Mouse (Mus musculus): ENCODE results near the gene 2200002J24Rik. TPM values are rescaled to one million over a fixed set of nuclear protein-coding genes. Genes with fewer than 3 reads are reported as not detected.

The 2200002J24Rik gene
- polyA plus RNA-seq, 1 experiment: 1.1 TPM

DNA sequence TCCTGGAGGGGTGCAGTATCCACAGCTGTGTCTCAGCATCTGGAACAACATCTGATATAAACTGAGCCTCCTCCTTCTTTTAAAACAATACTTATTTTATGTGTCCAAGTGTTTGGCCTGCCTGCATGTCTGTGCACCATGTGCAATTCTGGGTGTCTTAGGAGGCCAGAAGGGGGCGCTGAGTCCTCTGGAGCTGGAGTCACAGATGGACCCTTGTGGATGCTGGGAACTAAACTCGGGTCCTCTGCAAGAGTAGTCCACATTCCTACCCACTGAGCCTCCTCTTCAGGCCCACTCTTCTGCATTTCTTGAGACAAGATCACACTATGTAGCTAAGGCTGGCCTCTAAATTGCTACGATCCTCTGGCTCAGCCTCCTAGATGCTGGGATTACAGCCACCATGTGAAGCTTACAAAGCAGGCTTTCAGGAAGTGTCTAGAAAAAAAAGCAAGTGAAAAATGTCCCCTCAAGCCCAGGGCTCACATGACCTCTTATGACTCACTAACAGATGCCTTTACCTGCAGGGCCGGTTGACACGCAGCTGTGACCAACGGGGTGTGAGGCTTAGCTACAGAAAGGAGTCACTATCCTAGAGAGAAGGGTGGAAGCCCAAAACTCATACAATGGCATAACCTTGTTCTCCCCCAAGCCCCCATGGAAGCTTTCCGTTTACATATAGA is 48.9 kb downstream of the 2200002J24Rik start:
- Histone ChIP-seq H3K27ac (ENCODE audit: insufficient read depth, low read depth, low read length) (no peak overlapping the region), H3K4me3 (ENCODE audit: low read depth, low read length) (no peak overlapping the region), H3K27me3 (ENCODE audit: control insufficient read depth, insufficient read depth, low read length) (no peaks in the 10 kb centered on the region), H3K4me1 (ENCODE audit: control insufficient read depth, insufficient read depth, insufficient read length, low read length) (peaks cover 2% of the 10 kb centered on the region; the same call in 1 of the 2 replicates), H3K36me3 (ENCODE audit: control insufficient read depth, insufficient read depth, low read length) (no peaks in the 10 kb centered on the region)
- 79% methylated on average over 7 of the region's 7 CpGs for WGBS
- TF ChIP-seq CTCF (IDR thresholded peaks at IDR 0.05; ENCODE audit: extremely low read depth, insufficient read length, insufficient replicate concordance, low read depth, low read length): no peak
- TF ChIP-seq POLR2A (IDR thresholded peaks at IDR 0.05; ENCODE audit: low read depth, low read length): no peak

Other genes with a start within 250 kb of the 2200002J24Rik start
- gene Kirrel2, start 241.2 kb upstream of the 2200002J24Rik start, polyA plus RNA-seq (2012; rRNA removed): 0.18 and 0.27 TPM in 2 replicates
- 0.14 and 7.6 TPM in 2 replicates for gene Nphs1, start 240.6 kb upstream of the 2200002J24Rik start, polyA plus RNA-seq (2012; rRNA removed)
- gene Prodh2, start 205.3 kb upstream of the 2200002J24Rik start, polyA plus RNA-seq (2012; rRNA removed): 0.67 and 19.4 TPM in 2 replicates
- gene Arhgap33, start 163.9 kb upstream of the 2200002J24Rik start, polyA plus RNA-seq (2012; rRNA removed): 8.7 and 12.0 TPM in 2 replicates
- gene Hspb6, start 146.7 kb upstream of the 2200002J24Rik start, polyA plus RNA-seq (2012; rRNA removed): 47.7 and 52.8 TPM in 2 replicates
- gene Proser3, start 146.6 kb upstream of the 2200002J24Rik start, polyA plus RNA-seq (2012; rRNA removed): 3.9 and 5.4 TPM in 2 replicates
- gene Lin37, start 139.1 kb upstream of the 2200002J24Rik start, polyA plus RNA-seq (2012; rRNA removed): 23.7 and 37.9 TPM in 2 replicates
- 26.6 and 46.5 TPM in 2 replicates for gene U2af1l4, start 135.6 kb upstream of the 2200002J24Rik start, polyA plus RNA-seq (2012; rRNA removed)
- 1.2 and 1.6 TPM in 2 replicates for gene Gm49396, start 135.6 kb upstream of the 2200002J24Rik start, polyA plus RNA-seq (2012; rRNA removed)
- 69.3 and 131 TPM in 2 replicates for gene Psenen, start 135.3 kb upstream of the 2200002J24Rik start, polyA plus RNA-seq (2012; rRNA removed)
- gene Igflr1, start 133.5 kb upstream of the 2200002J24Rik start, polyA plus RNA-seq (2012; rRNA removed): 7.3 and 11.4 TPM in 2 replicates
- 21.4 and 38.1 TPM in 2 replicates for gene Kmt2b, start 110.2 kb upstream of the 2200002J24Rik start, polyA plus RNA-seq (2012; rRNA removed)
- gene Zbtb32, start 100.0 kb upstream of the 2200002J24Rik start, polyA plus RNA-seq (2012; rRNA removed): 0.52 and 1.6 TPM in 2 replicates
- 7.6 and 8.2 TPM in 2 replicates for gene Upk1a, start 86.1 kb upstream of the 2200002J24Rik start, polyA plus RNA-seq (2012; rRNA removed)
- 459 and 585 TPM in 2 replicates for gene Cox6b1, start 72.8 kb upstream of the 2200002J24Rik start, polyA plus RNA-seq (2012; rRNA removed)
- gene Etv2, start 63.1 kb upstream of the 2200002J24Rik start, polyA plus RNA-seq (2012; rRNA removed): 0.11 TPM in 1 of 2 replicates, not detected in the other
- gene Rbm42, start 48.6 kb upstream of the 2200002J24Rik start, polyA plus RNA-seq (2012; rRNA removed): 51.5 and 94.9 TPM in 2 replicates
- gene Haus5, start 33.9 kb upstream of the 2200002J24Rik start, polyA plus RNA-seq (2012; rRNA removed): 6.0 and 6.4 TPM in 2 replicates
- gene Pmis2, start 27.3 kb upstream of the 2200002J24Rik start, polyA plus RNA-seq (2012; rRNA removed): not detected in 2 replicates
- 0.37 and 1.2 TPM in 2 replicates for gene Atp4a, start 13.3 kb downstream of the 2200002J24Rik start, polyA plus RNA-seq (2012; rRNA removed)
- gene Tmem147, start 30.6 kb downstream of the 2200002J24Rik start, polyA plus RNA-seq (2012; rRNA removed): 181 and 200 TPM in 2 replicates
- gene Gapdhs, start 44.8 kb downstream of the 2200002J24Rik start, polyA plus RNA-seq (2012; rRNA removed): not detected in 2 replicates
- gene Sbsn, start 52.5 kb downstream of the 2200002J24Rik start, polyA plus RNA-seq (2012; rRNA removed): 0.23 and 0.27 TPM in 2 replicates
- gene Dmkn, start 64.8 kb downstream of the 2200002J24Rik start, polyA plus RNA-seq (2012; rRNA removed): 1.2 and 2.7 TPM in 2 replicates
- not detected in 2 replicates for gene Krtdap, start 89.0 kb downstream of the 2200002J24Rik start, polyA plus RNA-seq (2012; rRNA removed)
- 9.1 and 9.5 TPM in 2 replicates for gene Ffar2, start 124.8 kb downstream of the 2200002J24Rik start, polyA plus RNA-seq (2012; rRNA removed)
- 0.90 and 3.5 TPM in 2 replicates for gene Ffar3, start 157.3 kb downstream of the 2200002J24Rik start, polyA plus RNA-seq (2012; rRNA removed)
- 0.66 and 2.2 TPM in 2 replicates for gene Ffar1, start 162.6 kb downstream of the 2200002J24Rik start, polyA plus RNA-seq (2012; rRNA removed)
- gene Cd22, start 181.4 kb downstream of the 2200002J24Rik start, polyA plus RNA-seq (2012; rRNA removed): 4.5 and 9.2 TPM in 2 replicates
- 0.48 and 0.52 TPM in 2 replicates for gene Mag, start 215.9 kb downstream of the 2200002J24Rik start, polyA plus RNA-seq (2012; rRNA removed)
- 0.76 and 58.9 TPM in 2 replicates for gene Hamp2, start 225.8 kb downstream of the 2200002J24Rik start, polyA plus RNA-seq (2012; rRNA removed)
- 0.65 TPM in 1 of 2 replicates, not detected in the other for gene Hamp, start 245.1 kb downstream of the 2200002J24Rik start, polyA plus RNA-seq (2012; rRNA removed)

Measured in small intestine, adult 2 months (tissue).